Mouse (Mus musculus) liver, postnatal 0 days (tissue): ENCODE measurements around the gene Sdha. TPM values are rescaled to one million over a fixed set of nuclear protein-coding genes. Genes with fewer than 3 reads are reported as not detected.
A peak's percentile ranks its signal among the peaks of the same experiment; 100 is the strongest.

Experiments used
- ATAC-seq: fragments of 200-750 bp; cut with Nextera tagmentation; 2 replicates; pipeline ENCODE4 v1.8.0; 2017; ENCODE audit warnings: mild to moderate bottlenecking, moderate library complexity
- DNase-seq: peaks from one replicate; pipeline ENCODE4 v3.0.0-alpha.2; 2016
- H3K27ac ChIP-seq: fragments of 300-500 bp; sonication (generic); 2 replicates; pipeline ENCODE4 v1.5.1; 2014; ENCODE audit warnings: antibody characterized with exemption, moderate library complexity, mild to moderate bottlenecking, low read depth
- H3K27me3 ChIP-seq: fragments of 300-500 bp; sonication (generic); 2 replicates; pipeline ENCODE4 v1.6.1; 2014; ENCODE audit warnings: low read length, control low read depth, mixed read lengths; ENCODE audit not compliant: insufficient read depth
- H3K36me3 ChIP-seq: fragments of 300-500 bp; sonication (generic); replicated peaks from 2 replicates; pipeline ENCODE4 v1.6.1; 2014; ENCODE audit warnings: mild to moderate bottlenecking, control low read depth, low read length, moderate library complexity, mixed read lengths; ENCODE audit not compliant: insufficient read depth
- H3K4me1 ChIP-seq: fragments of 300-500 bp; sonication (generic); 2 replicates; pipeline ENCODE4 v1.6.1; 2014; ENCODE audit warnings: antibody characterized with exemption, mild to moderate bottlenecking, control low read depth; ENCODE audit not compliant: insufficient read depth
- H3K4me2 ChIP-seq: fragments of 300-500 bp; sonication (generic); 2 replicates; pipeline ENCODE4 v1.6.1; 2014; ENCODE audit warnings: low read depth, mild to moderate bottlenecking, low read length, moderate library complexity, mixed read lengths
- H3K4me3 ChIP-seq: fragments of 300-500 bp; sonication (generic); 2 replicates; pipeline ENCODE4 v1.5.1; 2014; ENCODE audit warnings: low read depth, low read length
- H3K9ac ChIP-seq: fragments of 300-500 bp; sonication (generic); replicated peaks from 2 replicates; pipeline ENCODE4 v1.6.1; 2014; ENCODE audit warnings: mild to moderate bottlenecking, moderate library complexity
- H3K9me3 ChIP-seq: fragments of 300-500 bp; sonication (generic); 2 replicates; pipeline ENCODE4 v1.6.1; 2016; ENCODE audit warnings: mild to moderate bottlenecking, control low read depth, low read length, mixed read lengths
- CTCF ChIP-seq: sonication (generic); IDR thresholded peaks from 2 replicates; pipeline ENCODE4 v1.5.1; 2016; ENCODE audit warnings: antibody characterized with exemption, low read depth
- EP300 ChIP-seq: IDR thresholded peaks from 2 replicates; pipeline ENCODE4 v1.6.1; 2016; ENCODE audit warnings: antibody characterized with exemption, low read depth, mild to moderate bottlenecking
- WGBS: fragments of 180-500 bp; shearing (Covaris S2); extraction: QIAGEN DNeasy Blood & Tissue Kit; methylation state at CpG from one replicate; pipeline ENCODE4 v1.1.7; 2014; ENCODE audit not compliant: insufficient replicate concordance; 5-methylcytosine and 5-hydroxymethylcytosine counted together
- polyA plus RNA-seq: library from polyadenylated mRNA; unstranded; fragments of >200 nt; fragmentation: Nextera tagmentation; extraction: Ambion mirVana; gene quantifications from 2 replicates; pipeline ENCODE4 v1.2.1, GENCODE M21; 2015

Sdha gene
- polyA plus RNA-seq, 1 experiment from 2014 or later = 154 TPM

DNA sequence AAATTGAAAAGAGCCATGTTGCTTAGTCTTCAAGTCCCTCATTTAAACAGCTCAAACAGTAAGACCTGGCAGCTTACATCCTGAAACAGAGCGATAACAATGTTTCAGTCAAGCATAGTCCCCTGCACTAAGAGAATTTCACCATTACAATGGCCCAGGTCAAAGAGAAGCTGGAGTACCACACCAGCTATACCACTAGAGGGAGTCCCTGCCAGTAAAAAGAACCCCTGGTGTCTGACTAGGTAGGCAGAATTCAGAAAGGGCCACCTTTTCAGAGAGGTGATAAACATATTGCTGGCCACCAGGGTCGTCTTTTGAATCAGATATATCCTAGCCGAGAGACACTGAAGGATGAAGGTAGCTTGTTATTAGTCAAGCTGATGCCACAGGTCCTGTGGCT is 9.0 kb downstream of the Sdha start:
- H3K4me3 ChIP-seq = no peak overlapping the region
- no peak overlapping the region for H3K4me2 ChIP-seq
- no peaks in the 10 kb centered on the region for H3K27me3 ChIP-seq
- no peaks in the 10 kb centered on the region for H3K4me1 ChIP-seq
- DNase-seq (peak; percentile 47), ATAC-seq (peak; percentile 73)
- 42% methylated on average over 3 of the region's 3 CpGs for WGBS
- H3K9ac ChIP-seq = no peak overlapping the region
- H3K36me3 ChIP-seq = peaks cover 54% of the 10 kb centered on the region
- TF ChIP-seq EP300 = no peak
- peak; percentile 80 for TF ChIP-seq CTCF
- no peak overlapping the region for H3K27ac ChIP-seq
- H3K9me3 ChIP-seq = no peaks in the 10 kb centered on the region

DNA sequence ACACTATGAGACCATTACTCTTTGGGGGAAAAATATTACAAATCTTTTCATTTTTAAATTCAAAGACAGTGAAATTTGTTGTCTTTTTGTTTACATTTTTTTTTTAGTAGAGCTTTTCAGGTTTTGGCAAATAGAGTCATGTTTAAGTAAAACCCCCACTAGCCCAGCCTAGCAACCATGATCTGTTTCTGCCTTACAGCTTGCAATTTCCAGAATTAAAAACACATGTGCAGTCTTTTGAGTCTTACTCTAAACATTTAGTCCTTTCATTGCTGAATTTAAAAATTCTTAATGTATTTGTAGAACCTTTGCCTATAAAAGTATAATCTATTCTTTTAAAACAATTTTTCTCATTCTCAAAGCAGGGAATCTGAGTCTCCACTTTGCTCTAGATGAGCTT is 20.8 kb downstream of the Sdha start:
- ATAC-seq (no peak), DNase-seq (no peak)
- TF ChIP-seq EP300 (no peak), CTCF (no peak)
- Histone ChIP-seq H3K9me3 (no peaks in the 10 kb centered on the region), H3K4me1 (no peaks in the 10 kb centered on the region), H3K27me3 (no peaks in the 10 kb centered on the region), H3K36me3 (peaks cover 59% of the 10 kb centered on the region), H3K4me2 (no peak overlapping the region), H3K27ac (no peak overlapping the region), H3K9ac (no peak overlapping the region), H3K4me3 (no peak overlapping the region)

DNA sequence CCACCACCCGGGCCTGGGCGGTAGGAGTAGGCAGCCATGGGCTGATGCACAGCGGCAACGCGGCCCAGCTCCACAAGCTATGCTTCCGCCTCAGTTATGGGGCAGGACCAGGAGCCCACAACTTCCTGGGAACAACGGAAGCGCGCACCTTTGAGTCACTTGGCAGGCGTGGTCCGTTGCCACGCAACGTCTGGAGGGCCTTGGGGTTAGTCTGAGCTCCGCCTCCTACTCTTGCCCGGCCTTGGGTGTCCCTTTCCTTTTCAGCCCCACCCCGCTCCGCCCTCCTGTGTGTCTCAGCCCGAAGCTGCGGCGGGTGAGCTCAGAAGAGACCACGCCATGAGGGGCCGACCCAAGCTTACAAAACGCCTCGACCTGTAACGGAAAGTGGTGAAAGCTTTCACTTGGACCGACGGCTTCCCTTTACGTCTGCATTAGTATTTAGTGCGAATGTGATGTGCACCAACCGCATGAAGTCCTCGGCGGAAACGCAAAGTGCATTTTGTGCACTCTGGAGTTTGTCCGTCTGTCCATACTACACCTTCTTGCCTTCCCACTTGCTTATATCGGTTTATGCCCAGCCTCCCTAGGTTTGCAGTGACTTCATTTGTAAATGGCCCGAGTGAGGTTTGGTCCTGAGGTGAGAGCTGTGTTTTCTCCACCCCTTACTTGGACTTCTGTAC is 32.8 kb downstream of the Sdha start, which contains the start of gene Pdcd6:
TSS of gene Pdcd6 (minus strand) at position 411 of the 680 bp plus-strand sequence.
- peaks cover 33% of the 10 kb centered on the region for H3K36me3 ChIP-seq
- WGBS = under 1% methylated on average over 36 of the region's 36 CpGs
- TF ChIP-seq EP300 = no peak
- peak; percentile 97 for ATAC-seq
- H3K4me1 ChIP-seq = peaks cover 14% of the 10 kb centered on the region
- H3K4me2 ChIP-seq = peak within 1 kb of the TSS; percentile 84
- H3K27me3 ChIP-seq = no peaks in the 10 kb centered on the region
- DNase-seq = peak; percentile 97
- H3K9ac ChIP-seq = peak within 1 kb of the TSS; percentile 77
- peak within 1 kb of the TSS; percentile 82 for H3K27ac ChIP-seq
- no peaks in the 10 kb centered on the region for H3K9me3 ChIP-seq
- peak within 1 kb of the TSS; percentile 75 for H3K4me3 ChIP-seq

DNA sequence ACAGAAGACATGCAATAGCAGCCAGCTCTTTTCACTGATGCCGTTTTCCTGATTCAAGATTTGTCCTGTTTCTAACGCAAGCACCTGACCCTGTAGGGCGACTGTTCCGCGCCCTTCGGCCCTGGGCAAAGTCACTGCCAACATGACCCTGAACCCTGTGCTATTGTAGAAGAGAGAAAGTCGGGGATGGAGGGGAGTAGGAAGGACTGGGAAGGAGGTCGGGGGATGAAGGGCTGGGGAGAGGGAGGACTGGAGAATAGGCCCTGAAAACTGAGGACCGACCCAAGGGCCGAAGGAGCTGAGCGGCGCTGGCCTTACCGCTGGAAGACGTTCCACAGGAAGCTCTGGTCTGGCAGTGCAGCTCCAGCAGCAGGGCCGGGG is 33.3 kb downstream of the Sdha start:
- no peak for TF ChIP-seq EP300
- TF ChIP-seq CTCF = no peak
- Histone ChIP-seq H3K4me3 (peak overlapping the region; percentile 75), H3K36me3 (peaks cover 27% of the 10 kb centered on the region), H3K4me2 (peak overlapping the region; percentile 84), H3K27me3 (no peaks in the 10 kb centered on the region), H3K27ac (peak overlapping the region; percentile 82), H3K4me1 (peaks cover 14% of the 10 kb centered on the region), H3K9ac (peak overlapping the region; percentile 77), H3K9me3 (no peaks in the 10 kb centered on the region)
- DNase-seq (no peak), ATAC-seq (peak; percentile 49)
- WGBS = under 1% methylated on average over 15 of the region's 15 CpGs

DNA sequence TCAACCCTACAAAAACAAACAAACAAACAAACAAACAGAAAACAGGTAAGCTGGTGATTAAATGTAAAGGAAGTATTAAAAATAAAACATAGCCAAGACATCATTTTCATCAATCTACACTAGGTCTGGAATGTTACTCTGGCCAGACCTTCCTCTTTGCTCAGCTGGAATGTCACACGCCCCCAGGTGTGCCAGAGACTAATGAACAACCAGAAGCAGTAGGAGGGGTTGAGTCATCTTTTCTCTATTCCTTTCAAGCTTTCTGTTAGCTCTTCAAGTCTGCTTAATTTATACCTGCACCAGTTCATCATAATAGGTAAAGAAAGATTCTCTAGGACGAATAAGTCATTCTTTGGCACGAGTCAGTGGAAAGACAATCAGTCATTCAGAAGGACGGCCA is 33.7 kb downstream of the Sdha start:
- no peaks in the 10 kb centered on the region for H3K9me3 ChIP-seq
- H3K27me3 ChIP-seq = no peaks in the 10 kb centered on the region
- H3K27ac ChIP-seq = peak overlapping the region; percentile 82
- no peak for DNase-seq
- H3K4me1 ChIP-seq = peaks cover 14% of the 10 kb centered on the region
- no peak for ATAC-seq
- peak overlapping the region; percentile 84 for H3K4me2 ChIP-seq
- TF ChIP-seq CTCF (no peak), EP300 (no peak)
- peak overlapping the region; percentile 77 for H3K9ac ChIP-seq
- peaks cover 23% of the 10 kb centered on the region for H3K36me3 ChIP-seq
- WGBS = 14% methylated on average over 4 of the region's 4 CpGs
- H3K4me3 ChIP-seq = peak overlapping the region; percentile 75

DNA sequence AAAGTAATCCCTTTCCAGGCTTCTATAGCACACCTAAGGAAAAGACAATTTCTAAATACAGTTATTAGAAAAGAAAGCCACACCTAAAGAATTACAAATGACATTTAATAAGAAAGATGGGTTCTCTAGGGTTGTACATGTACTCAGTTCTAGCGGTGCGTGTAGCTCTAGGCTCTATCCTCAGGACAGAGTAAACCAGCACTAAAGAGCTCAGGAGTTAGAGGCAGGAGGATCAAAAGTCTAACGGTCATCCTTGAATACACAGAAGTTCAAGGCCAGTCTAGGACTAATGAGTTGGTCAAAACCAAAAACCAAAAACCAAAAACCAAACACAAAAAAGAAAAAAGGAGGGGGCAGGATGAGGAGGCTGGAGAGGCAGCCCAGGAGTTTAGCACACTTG is 35.5 kb downstream of the Sdha start:
- Histone ChIP-seq H3K9ac (no peak overlapping the region), H3K36me3 (peaks cover 19% of the 10 kb centered on the region), H3K9me3 (no peaks in the 10 kb centered on the region), H3K4me2 (no peak overlapping the region), H3K4me1 (peaks cover 14% of the 10 kb centered on the region), H3K27me3 (no peaks in the 10 kb centered on the region), H3K27ac (no peak overlapping the region), H3K4me3 (no peak overlapping the region)
- 84% methylated on average over 3 of the region's 3 CpGs for WGBS
- ATAC-seq (no peak), DNase-seq (no peak)
- TF ChIP-seq CTCF (no peak), EP300 (no peak)

DNA sequence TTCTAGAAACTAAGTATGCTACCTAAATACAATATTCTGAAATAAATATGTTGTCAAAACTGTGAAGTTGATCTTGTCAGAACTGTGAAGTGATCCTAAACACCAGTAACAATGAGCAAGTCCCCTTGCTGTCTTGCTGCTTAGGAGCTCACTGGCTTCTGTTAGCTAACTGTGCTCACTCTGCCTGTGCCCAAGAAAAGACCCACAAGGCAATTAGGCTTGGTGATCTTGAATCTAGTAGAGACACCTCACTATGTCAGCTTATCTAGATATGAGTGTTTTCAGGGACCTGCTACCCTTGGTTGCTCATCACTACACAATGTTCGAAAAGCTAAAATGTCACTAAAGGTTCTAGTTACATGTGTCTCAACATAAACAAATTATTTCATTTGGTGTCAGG is 44.3 kb downstream of the Sdha start:
- DNase-seq (no peak), ATAC-seq (no peak)
- Histone ChIP-seq H3K36me3 (peaks cover 58% of the 10 kb centered on the region), H3K27me3 (no peaks in the 10 kb centered on the region), H3K4me3 (no peak overlapping the region), H3K4me1 (no peaks in the 10 kb centered on the region), H3K9ac (no peak overlapping the region), H3K4me2 (no peak overlapping the region), H3K9me3 (no peaks in the 10 kb centered on the region), H3K27ac (no peak overlapping the region)
- TF ChIP-seq EP300 = no peak
- no peak for TF ChIP-seq CTCF
- 88% methylated on average over 1 of the region's 1 CpGs for WGBS
